Mouse (Mus musculus) liver, adult 2 months (tissue): Measurements from ENCODE around the gene Tinagl1.

Experiments
- CTCF ChIP-seq: fragments of 200-500 bp; IDR thresholded peaks from 2 replicates; pipeline ENCODE4 v1.5.1; 2011; ENCODE audit warnings: low read depth, low read length, control low read depth
- POLR2A ChIP-seq: fragments of 200-500 bp; IDR thresholded peaks from 2 replicates; pipeline ENCODE4 v1.6.1; 2011; ENCODE audit warnings: low read length, control low read depth; ENCODE audit not compliant: insufficient read depth; ENCODE audit errors: extremely low read depth

DNA sequence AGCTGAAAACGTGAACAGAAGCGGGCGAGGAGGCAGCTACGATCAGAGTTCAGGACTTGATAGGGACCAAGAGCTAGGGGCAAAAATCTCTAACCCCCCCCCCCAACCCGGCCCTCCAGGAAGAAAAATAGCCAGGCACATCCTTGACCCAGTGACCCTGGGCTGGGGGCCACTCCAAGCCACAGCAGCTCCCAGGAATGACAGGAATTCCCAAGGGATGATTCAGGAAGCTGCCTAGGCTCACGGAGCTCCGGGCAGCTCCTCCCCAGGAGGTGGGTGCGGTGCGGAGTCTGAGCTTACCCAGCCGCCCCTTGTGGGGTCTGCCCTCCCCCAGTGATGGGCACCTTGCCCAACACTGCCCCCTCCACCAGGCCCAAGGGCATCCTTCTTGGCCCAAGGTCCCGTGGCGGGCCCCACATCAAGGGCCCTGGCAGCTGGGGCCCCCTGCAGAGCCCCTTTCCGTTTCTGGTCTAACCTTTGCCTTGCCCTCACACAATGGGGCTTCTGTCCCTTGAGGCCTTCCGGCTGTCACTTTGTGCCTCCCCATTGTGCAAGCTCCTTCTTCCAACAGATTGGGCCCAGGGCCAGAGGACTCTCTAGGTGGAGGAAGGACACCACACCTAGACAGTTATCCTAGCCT lies at the start of gene Tinagl1:
- TF ChIP-seq POLR2A, result no peak
- TF ChIP-seq CTCF, result no peak
